Mouse (Mus musculus): ENCODE data around the gene Baz2b. TPM values are rescaled to one million over a fixed set of nuclear protein-coding genes. Genes with fewer than 3 reads are reported as not detected.

The Baz2b gene
- polyA plus RNA-seq, 1 experiment from 2014 or later: 70.8 TPM

- no peak for ATAC-seq (ENCODE audit: insufficient number of reproducible peaks, insufficient read depth, low FRiP score, low TSS enrichment, low read depth)
- no peaks in the 10 kb centered on the region for H3K27me3 ChIP-seq
- no peak overlapping the region for H3K27ac ChIP-seq
- H3K9me3 ChIP-seq: no peaks in the 10 kb centered on the region
- no peak overlapping the region for H3K9ac ChIP-seq (replicated peaks)
- H3K4me2 ChIP-seq: no peak overlapping the region
- no peak overlapping the region for H3K4me3 ChIP-seq (replicated peaks)
- WGBS: 90% methylated on average over 3 of the region's 3 CpGs
- H3K36me3 ChIP-seq: peaks cover 16% of the 10 kb centered on the region; the same call in 1 of the 2 replicates
- peaks cover 8% of the 10 kb centered on the region; the same call in 1 of the 2 replicates for H3K4me1 ChIP-seq (replicated peaks)
These were observed 178.6 kb downstream of the Baz2b start for GRCm38 (mm10) chr2:60030991-60031390.

DNA sequence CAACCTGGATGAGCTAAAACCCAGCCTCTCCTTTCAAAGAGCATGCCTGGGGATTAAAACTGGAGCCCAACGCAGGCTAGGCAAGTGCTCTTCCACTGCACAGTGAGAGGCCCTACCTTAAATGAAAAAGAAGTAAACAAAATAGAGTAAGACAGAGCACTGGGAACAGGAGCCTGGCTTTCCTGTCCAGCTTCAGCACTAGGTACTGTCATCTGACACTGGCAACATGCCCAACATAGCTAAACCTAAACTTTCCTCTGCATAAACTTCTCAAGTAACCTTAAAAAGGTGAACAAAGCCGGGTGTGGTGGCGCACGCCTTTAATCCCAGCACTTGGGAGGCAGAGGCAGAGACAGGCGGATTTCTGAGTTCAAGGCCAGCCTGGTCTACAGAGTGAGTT lies 180.6 kb downstream of the Baz2b start:
- no peaks in the 10 kb centered on the region for H3K27me3 ChIP-seq
- H3K9ac ChIP-seq (replicated peaks): no peak overlapping the region
- no peak overlapping the region for H3K4me3 ChIP-seq (replicated peaks)
- 91% methylated on average over 5 of the region's 5 CpGs for WGBS
- peaks cover 18% of the 10 kb centered on the region for H3K4me1 ChIP-seq (replicated peaks)
- no peak overlapping the region for H3K4me2 ChIP-seq
- no peaks in the 10 kb centered on the region for H3K9me3 ChIP-seq
- peaks cover 16% of the 10 kb centered on the region; the same call in 1 of the 2 replicates for H3K36me3 ChIP-seq
- H3K27ac ChIP-seq: no peak overlapping the region
- ATAC-seq (ENCODE audit: insufficient number of reproducible peaks, insufficient read depth, low FRiP score, low TSS enrichment, low read depth): no peak

DNA sequence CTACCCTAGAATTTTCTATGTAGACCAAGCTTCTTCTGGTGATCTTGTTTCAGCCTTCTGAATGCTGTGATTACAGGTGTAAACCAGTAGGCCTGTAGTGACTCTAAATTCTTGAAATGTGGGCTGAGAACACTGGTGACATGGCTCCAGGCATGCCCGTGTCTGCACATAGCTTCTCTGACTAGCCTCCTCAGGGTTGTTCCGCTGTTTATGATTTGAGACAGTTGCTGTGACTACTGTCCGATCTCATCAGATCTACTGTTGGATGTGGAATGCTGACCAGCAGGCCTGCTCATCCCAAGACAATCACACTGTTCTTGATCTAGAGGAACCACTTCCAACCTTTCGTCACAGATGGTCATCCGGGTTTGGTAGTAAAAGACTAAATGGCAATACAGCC lies 182.5 kb downstream of the Baz2b start:
- Histone ChIP-seq H3K4me1 (replicated peaks) (peaks cover 28% of the 10 kb centered on the region), H3K27me3 (no peaks in the 10 kb centered on the region), H3K4me3 (replicated peaks) (no peak overlapping the region), H3K9ac (replicated peaks) (no peak overlapping the region), H3K36me3 (0 out of 2 replicates have a peak, but pooled peaks cover 10% of the 10 kb centered on the region), H3K4me2 (no peak overlapping the region), H3K27ac (no peak overlapping the region), H3K9me3 (no peaks in the 10 kb centered on the region)
- 78% methylated on average over 5 of the region's 5 CpGs for WGBS
- no peak for ATAC-seq (ENCODE audit: insufficient number of reproducible peaks, insufficient read depth, low FRiP score, low TSS enrichment, low read depth)

DNA sequence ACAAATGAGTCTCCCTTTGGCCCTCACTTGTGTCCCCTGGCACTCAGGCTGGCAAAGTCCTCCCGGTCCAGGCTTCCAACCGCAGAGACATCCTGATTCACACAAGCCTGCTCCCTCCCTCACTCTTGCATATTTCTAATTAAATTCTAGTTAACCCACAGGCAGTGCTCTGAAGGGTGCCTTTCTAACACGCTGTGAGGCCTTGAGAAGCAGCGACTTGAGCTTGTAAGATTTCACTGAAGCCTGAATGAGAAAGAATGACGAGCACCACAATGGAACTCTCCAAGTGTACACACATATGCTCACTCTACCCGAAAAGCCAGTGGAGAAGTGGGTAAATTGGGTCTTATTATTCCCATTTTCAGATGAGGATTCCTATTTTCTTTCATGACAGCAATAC lies 183.1 kb downstream of the Baz2b start:
- Histone ChIP-seq H3K27me3 (no peaks in the 10 kb centered on the region), H3K4me2 (no peak overlapping the region), H3K9me3 (no peaks in the 10 kb centered on the region), H3K36me3 (0 out of 2 replicates have a peak, but pooled peaks cover 10% of the 10 kb centered on the region), H3K4me1 (replicated peaks) (peaks cover 34% of the 10 kb centered on the region), H3K9ac (replicated peaks) (no peak overlapping the region), H3K27ac (no peak overlapping the region), H3K4me3 (replicated peaks) (no peak overlapping the region)
- ATAC-seq (ENCODE audit: insufficient number of reproducible peaks, insufficient read depth, low FRiP score, low TSS enrichment, low read depth): no peak
- 63% methylated on average over 6 of the region's 6 CpGs for WGBS

GRCm38 (mm10) chr2:60023777-60024176 lies 185.9 kb downstream of the Baz2b start:
- no peak overlapping the region for H3K4me2 ChIP-seq
- 86% methylated on average over 7 of the region's 7 CpGs for WGBS
- peaks cover 3% of the 10 kb centered on the region; the same call in 1 of the 2 replicates for H3K9me3 ChIP-seq
- H3K4me3 ChIP-seq (replicated peaks): no peak overlapping the region
- H3K9ac ChIP-seq (replicated peaks): no peak overlapping the region
- no peaks in the 10 kb centered on the region for H3K27me3 ChIP-seq
- no peak for ATAC-seq (ENCODE audit: insufficient number of reproducible peaks, insufficient read depth, low FRiP score, low TSS enrichment, low read depth)
- H3K36me3 ChIP-seq: no peaks in the 10 kb centered on the region
- peaks cover 39% of the 10 kb centered on the region for H3K4me1 ChIP-seq (replicated peaks)
- H3K27ac ChIP-seq: no peak overlapping the region

DNA sequence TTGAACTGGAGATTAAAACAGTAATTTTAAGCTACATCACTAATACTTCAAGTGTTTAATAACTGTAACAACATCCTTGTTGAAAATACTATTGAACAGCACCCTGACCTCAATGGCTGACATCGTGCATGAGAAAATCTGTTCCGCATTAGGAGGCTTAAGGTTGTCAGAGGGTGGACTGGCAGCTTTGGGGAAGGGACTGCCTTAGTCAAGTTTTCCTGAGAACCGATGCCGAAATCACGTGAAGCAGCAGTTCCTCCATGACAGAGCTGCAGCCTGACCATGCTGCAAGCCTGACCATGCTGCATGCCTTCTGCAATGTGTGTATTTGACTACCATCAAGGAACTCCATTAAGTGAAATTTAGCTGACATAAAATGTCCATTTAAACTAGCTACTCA lies 188.1 kb downstream of the Baz2b start:
- Histone ChIP-seq H3K4me2 (no peak overlapping the region), H3K4me1 (replicated peaks) (peaks cover 37% of the 10 kb centered on the region), H3K4me3 (replicated peaks) (no peak overlapping the region), H3K9ac (replicated peaks) (no peak overlapping the region), H3K27ac (peak overlapping the region; percentile 56; the same call in 1 of the 2 replicates), H3K27me3 (no peaks in the 10 kb centered on the region), H3K9me3 (peaks cover 3% of the 10 kb centered on the region; the same call in 1 of the 2 replicates), H3K36me3 (no peaks in the 10 kb centered on the region)
- 13% methylated on average over 5 of the region's 5 CpGs for WGBS
- peak; percentile 63 for ATAC-seq (ENCODE audit: insufficient number of reproducible peaks, insufficient read depth, low FRiP score, low TSS enrichment, low read depth)

GRCm38 (mm10) chr2:60021138-60021537 lies 188.5 kb downstream of the Baz2b start:
- Histone ChIP-seq H3K9ac (replicated peaks) (no peak overlapping the region), H3K27me3 (no peaks in the 10 kb centered on the region), H3K4me1 (replicated peaks) (peaks cover 33% of the 10 kb centered on the region), H3K36me3 (no peaks in the 10 kb centered on the region), H3K4me3 (replicated peaks) (no peak overlapping the region), H3K27ac (peak overlapping the region; percentile 56; the same call in 1 of the 2 replicates), H3K4me2 (no peak overlapping the region), H3K9me3 (peaks cover 3% of the 10 kb centered on the region; the same call in 1 of the 2 replicates)
- ATAC-seq (ENCODE audit: insufficient number of reproducible peaks, insufficient read depth, low FRiP score, low TSS enrichment, low read depth): peak; percentile 57
- 40% methylated on average over 6 of the region's 6 CpGs for WGBS

DNA sequence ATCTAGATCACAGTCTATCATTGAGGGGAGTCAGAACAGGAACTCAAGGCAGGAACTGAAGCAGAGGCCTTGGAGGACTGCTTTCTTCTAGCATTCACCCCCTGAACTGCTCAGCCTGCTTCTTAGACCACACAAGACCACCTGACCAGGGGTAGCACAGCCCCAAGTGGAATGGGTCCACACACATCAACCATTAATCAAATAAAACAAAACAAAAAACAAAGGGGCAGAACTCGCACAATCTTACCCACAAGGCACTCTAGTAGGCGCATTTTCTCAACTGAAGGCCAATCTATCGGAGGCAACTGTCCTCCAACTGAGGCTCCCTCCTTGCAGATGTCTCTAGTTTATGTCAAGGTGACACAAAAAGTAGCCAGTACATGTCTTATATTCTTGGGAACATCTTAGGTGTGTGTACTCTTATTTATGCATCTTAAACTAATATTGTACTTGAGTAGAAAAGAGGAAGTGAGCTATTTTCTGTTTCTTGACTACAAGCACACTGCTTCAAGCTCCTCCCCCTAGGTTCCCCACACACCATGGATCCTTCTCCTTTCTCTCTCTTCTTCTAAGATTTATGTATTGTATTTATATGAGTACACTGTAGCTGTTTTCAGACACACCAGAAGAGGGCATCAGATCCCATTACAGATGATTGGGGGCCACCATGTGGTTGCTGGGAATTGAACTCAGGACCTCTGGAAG lies 189.9 kb downstream of the Baz2b start:
- H3K36me3 ChIP-seq: no peaks in the 10 kb centered on the region
- no peak overlapping the region for H3K4me3 ChIP-seq (replicated peaks)
- WGBS: 98% methylated on average over 3 of the region's 3 CpGs
- ATAC-seq (ENCODE audit: insufficient number of reproducible peaks, insufficient read depth, low FRiP score, low TSS enrichment, low read depth): no peak
- peaks cover 3% of the 10 kb centered on the region; the same call in 1 of the 2 replicates for H3K9me3 ChIP-seq
- peaks cover 28% of the 10 kb centered on the region for H3K4me1 ChIP-seq (replicated peaks)
- H3K27ac ChIP-seq: no peak overlapping the region
- H3K4me2 ChIP-seq: no peak overlapping the region
- H3K9ac ChIP-seq (replicated peaks): no peak overlapping the region
- H3K27me3 ChIP-seq: no peaks in the 10 kb centered on the region

DNA sequence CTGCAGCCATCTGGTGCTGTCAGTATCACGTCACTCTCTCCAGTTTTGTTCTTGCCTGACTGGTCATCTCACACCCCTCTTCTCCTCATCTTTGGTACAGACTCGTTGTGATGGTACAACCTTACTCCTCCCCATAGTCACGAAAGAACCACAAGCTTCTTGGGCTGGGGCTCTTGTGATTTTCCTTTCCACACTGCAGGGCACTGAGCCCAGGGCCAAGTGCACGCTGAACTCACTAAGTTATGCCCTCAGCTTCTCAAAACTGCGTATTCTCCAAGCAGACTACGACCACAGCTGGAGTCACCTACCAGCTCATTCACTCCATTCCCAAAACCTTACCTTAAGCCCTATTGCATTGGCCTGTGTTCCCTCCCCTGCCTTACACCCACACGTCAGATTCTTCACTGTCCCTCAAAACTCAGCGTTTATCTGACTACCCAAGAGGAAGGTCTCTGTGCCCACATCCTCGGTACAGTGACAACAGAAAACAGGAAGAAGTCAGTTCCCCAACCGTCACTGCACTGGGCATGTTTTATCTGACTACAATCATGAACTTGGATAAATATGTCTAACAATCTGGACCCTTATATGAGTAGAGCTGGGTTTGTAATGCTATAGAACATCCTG lies 190.7 kb downstream of the Baz2b start:
- WGBS: 85% methylated on average over 10 of the region's 10 CpGs
- no peak overlapping the region for H3K9ac ChIP-seq (replicated peaks)
- no peak overlapping the region for H3K4me3 ChIP-seq (replicated peaks)
- H3K9me3 ChIP-seq: peaks cover 3% of the 10 kb centered on the region; the same call in 1 of the 2 replicates
- no peaks in the 10 kb centered on the region for H3K36me3 ChIP-seq
- H3K4me1 ChIP-seq (replicated peaks): peaks cover 25% of the 10 kb centered on the region
- no peak overlapping the region for H3K4me2 ChIP-seq
- H3K27me3 ChIP-seq: no peaks in the 10 kb centered on the region
- no peak for ATAC-seq (ENCODE audit: insufficient number of reproducible peaks, insufficient read depth, low FRiP score, low TSS enrichment, low read depth)
- H3K27ac ChIP-seq: no peak overlapping the region

DNA sequence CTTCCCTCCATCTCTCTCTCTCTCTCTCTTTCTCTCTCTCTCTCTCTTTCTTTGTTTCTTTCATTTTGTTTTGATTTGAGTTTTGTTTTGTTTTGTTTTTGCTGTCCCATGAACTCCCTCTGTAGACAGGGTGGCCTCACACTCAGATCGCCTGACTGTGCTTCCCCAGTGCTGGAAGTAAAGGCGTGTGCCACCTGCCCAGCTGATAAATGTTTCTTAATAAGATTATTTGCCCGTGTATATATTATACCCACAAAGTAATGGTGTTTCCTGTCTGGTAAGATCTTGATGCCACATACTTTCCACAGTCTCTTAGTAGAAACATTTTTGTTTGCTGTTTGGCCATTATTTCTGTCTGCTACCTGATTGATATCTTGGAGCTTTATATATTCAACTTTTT lies 198.1 kb downstream of the Baz2b start:
- ATAC-seq (ENCODE audit: insufficient number of reproducible peaks, insufficient read depth, low FRiP score, low TSS enrichment, low read depth): no peak
- Histone ChIP-seq H3K36me3 (no peaks in the 10 kb centered on the region), H3K4me3 (replicated peaks) (no peak overlapping the region), H3K4me1 (replicated peaks) (peaks cover 6% of the 10 kb centered on the region), H3K9me3 (no peaks in the 10 kb centered on the region), H3K4me2 (no peak overlapping the region), H3K27me3 (no peaks in the 10 kb centered on the region), H3K9ac (replicated peaks) (no peak overlapping the region), H3K27ac (no peak overlapping the region)
- WGBS: 91% methylated on average over 3 of the region's 3 CpGs

- Histone ChIP-seq H3K27ac (no peak overlapping the region), H3K4me2 (no peak overlapping the region), H3K4me3 (replicated peaks) (no peak overlapping the region), H3K9me3 (no peaks in the 10 kb centered on the region), H3K9ac (replicated peaks) (no peak overlapping the region), H3K4me1 (replicated peaks) (no peaks in the 10 kb centered on the region), H3K36me3 (peaks cover 48% of the 10 kb centered on the region), H3K27me3 (no peaks in the 10 kb centered on the region)
- ATAC-seq (ENCODE audit: insufficient number of reproducible peaks, insufficient read depth, low FRiP score, low TSS enrichment, low read depth): no peak
- WGBS: 92% methylated on average over 5 of the region's 5 CpGs
These were observed 206.0 kb downstream of the Baz2b start for GRCm38 (mm10) chr2:60003665-60004045.

Measured in limb, embryonic 12.5 days (tissue).